Comparison of ENCODE assay signal across 10 mouse cellular contexts in the genomic region with DNA sequence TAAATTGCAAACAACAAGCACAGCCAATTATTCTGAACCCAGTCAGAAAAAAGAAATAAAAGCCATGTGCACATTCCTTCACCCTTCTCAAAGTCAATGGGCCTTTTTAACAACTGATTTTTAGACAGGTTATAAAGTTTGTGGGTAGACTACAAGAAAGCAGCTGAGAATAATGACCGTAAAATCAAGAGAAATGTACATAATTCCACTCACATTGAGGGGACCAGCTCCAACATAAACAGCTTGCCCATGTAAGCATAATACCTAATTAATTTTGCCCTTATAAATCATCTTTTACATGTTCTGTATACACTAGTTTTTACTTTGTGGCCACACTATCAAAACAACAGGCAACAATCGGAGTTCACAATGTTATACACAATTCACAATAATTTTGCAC. TPM values are rescaled to one million over a fixed set of nuclear protein-coding genes. Genes with fewer than 3 reads are reported as not detected.
DNase-seq lines count a peak whose midpoint lies in the region; ATAC-seq and TF ChIP-seq lines count a peak whose summit lies in the region.
"Had no signal": no experiment of that assay in that cellular context is flagged by ENCODE, and none has a peak within 500 bp of the region (broad histone marks: within the 10 kb centered on the region; RNA-seq: fewer than 3 reads in every experiment).

No protein-coding gene starts in this region.

- no peak for TF ChIP-seq EP300 in liver, embryonic 14.5 days (IDR thresholded peaks at IDR 0.05; ENCODE audit: low read depth)

- TF ChIP-seq CTCF in gastrocnemius, adult 2 months (IDR thresholded peaks at IDR 0.05), result no peak
- no peak for TF ChIP-seq CTCF in liver, embryonic 14.5 days (IDR thresholded peaks at IDR 0.05; ENCODE audit: low read depth)

- peak overlapping the region; percentile 76 for H3K4me2 ChIP-seq in neural tube, embryonic 11.5 days (ENCODE audit: low read depth)
- peak overlapping the region; percentile 67 for H3K4me2 ChIP-seq in liver, embryonic 14.5 days (ENCODE audit: low read depth)

- no peak overlapping the region for H3K27ac ChIP-seq in gastrocnemius, adult 2 months
- no peak overlapping the region for H3K27ac ChIP-seq in neural tube, embryonic 11.5 days (ENCODE audit: low read depth, low read length)
- no peak overlapping the region for H3K27ac ChIP-seq in liver, embryonic 14.5 days

- H3K9ac ChIP-seq in neural tube, embryonic 11.5 days (ENCODE audit: low read length), result no peak overlapping the region
- no peak overlapping the region for H3K9ac ChIP-seq in liver, embryonic 14.5 days (replicated peaks)

- no peaks in the 10 kb centered on the region for H3K27me3 ChIP-seq in neural tube, embryonic 11.5 days (ENCODE audit: control insufficient read depth, insufficient read depth, low read length)
- H3K27me3 ChIP-seq in liver, embryonic 14.5 days (ENCODE audit: control insufficient read depth, insufficient read depth, low read length), result no peaks in the 10 kb centered on the region

- peak overlapping the region; percentile 100 for H3K4me3 ChIP-seq in gastrocnemius, adult 2 months
- no peak overlapping the region for H3K4me3 ChIP-seq in neural tube, embryonic 11.5 days (ENCODE audit: low read depth, low read length)
- peak overlapping the region in 1 of 2 experiments; percentile 99; a peak in 2 of 4 replicates for H3K4me3 ChIP-seq in liver, embryonic 14.5 days (ENCODE audit: insufficient read depth in 1 of 2, low read depth in 2 of 2, low read length in 2 of 2)

- H3K9me3 ChIP-seq in neural tube, embryonic 11.5 days (ENCODE audit: control insufficient read depth, low read length), result no peaks in the 10 kb centered on the region
- no peaks in the 10 kb centered on the region for H3K9me3 ChIP-seq in liver, embryonic 14.5 days (ENCODE audit: control insufficient read depth, low read length)

- no peak for ATAC-seq in neural tube, embryonic 11.5 days (ENCODE audit: insufficient read depth, low FRiP score, low TSS enrichment)
- no peak for ATAC-seq in liver, embryonic 14.5 days (ENCODE audit: insufficient read depth)
- ATAC-seq: activated CD4-positive, CD25-positive, alpha-beta regulatory T cell, adult 4 months had no signal

- no peak for DNase-seq in gastrocnemius, adult 2 months
- DNase-seq in gastrocnemius, postnatal 36 days, result no peak
- DNase-seq in neural tube, embryonic 11.5 days (ENCODE audit: low spot score), result no peak
- no peak for DNase-seq in neural tube, embryonic 10.5 days (ENCODE audit: extremely low spot score, low spot score)
- no peak for DNase-seq in liver, embryonic 14.5 days (ENCODE audit: low read depth in 3 of 3, low spot score in 3 of 3)
- DNase-seq in thymus, postnatal 10 days (ENCODE audit: low spot score in 2 of 2), result no peak
- no peak for DNase-seq in adrenal gland, adult 2 months
- DNase-seq in layer of hippocampus, postnatal 14 days (ENCODE audit: low spot score in 2 of 2), result no peak
- DNase-seq: kidney, adult 11 months had no signal

- intact Hi-C loops in gastrocnemius, adult 2 months (cut with DNase I), result loop anchor here (5.0 kb wide), 1 partner anchor 93 kb away; no protein-coding TSS in a partner anchor
- intact Hi-C loops in gastrocnemius, postnatal 36 days (cut with DNase I), result loop anchor here (5.0 kb wide), 1 partner anchor 88 kb away; no protein-coding TSS in a partner anchor

- peaks cover 2% of the 10 kb centered on the region; the same call in 1 of the 2 replicates for H3K36me3 ChIP-seq in neural tube, embryonic 11.5 days (ENCODE audit: control insufficient read depth, insufficient read depth, low read length)
- peaks cover 26% of the 10 kb centered on the region for H3K36me3 ChIP-seq in liver, embryonic 14.5 days (replicated peaks; ENCODE audit: control insufficient read depth, insufficient read depth, low read depth)

- 83% methylated on average over 2 of the region's 2 CpGs for WGBS in neural tube, embryonic 11.5 days
- WGBS in liver, embryonic 14.5 days (ENCODE audit: insufficient replicate concordance), result 80% methylated on average over 2 of the region's 2 CpGs

- peaks cover 4% of the 10 kb centered on the region; the same call in 1 of the 2 replicates for H3K4me1 ChIP-seq in neural tube, embryonic 11.5 days (ENCODE audit: control insufficient read depth, insufficient read depth, low read length)
- H3K4me1 ChIP-seq in liver, embryonic 14.5 days (replicated peaks; ENCODE audit: control insufficient read depth in 2 of 2, insufficient read depth in 2 of 2, low read length in 1 of 2), result peaks cover 0 to 8% of the 10 kb centered on the region in 2 experiments; a peak in 3 of 4 replicates

RNA-seq across cellular contexts. Expression of a gene that starts 2.8 kb away (rescaled TPM):
- 100 to 1,000 TPM in 1 of 2 experiments, 10 to 100 TPM in 1; 76.1 to 121 TPM for total RNA-seq in gastrocnemius, adult 2 months (2021)
- total RNA-seq in gastrocnemius, postnatal 36 days (2021), result 10 to 100 TPM; 74.9 to 81.2 TPM
- polyA plus RNA-seq in neural tube, embryonic 11.5 days (2014; fragmentation: Nextera tagmentation; extraction: Ambion mirVana), result 735 and 745 TPM in 2 replicates
- 35.1 and 104 TPM in 2 replicates for polyA plus RNA-seq in liver, embryonic 14.5 days (2012; rRNA removed)
- 289 and 301 TPM in 2 replicates for polyA plus RNA-seq in liver, embryonic 14.5 days (2014; fragmentation: Nextera tagmentation; extraction: Ambion mirVana)
- 100 to 1,000 TPM; 175 to 199 TPM for total RNA-seq in adrenal gland, adult 2 months (2021)
- polyA plus RNA-seq in adrenal gland, adult 2 months (2012; rRNA removed), result 0.47 and 0.56 TPM in 2 replicates
- total RNA-seq in layer of hippocampus, postnatal 14 days (2021), result 100 to 1,000 TPM; 295 to 298 TPM
